Mouse (Mus musculus) heart, postnatal 0 days (tissue): ENCODE measurements around the gene Adgrl1. TPM values are rescaled to one million over a fixed set of nuclear protein-coding genes. Genes with fewer than 3 reads are reported as not detected.

Source experiments
- ATAC-seq: fragments of 200-750 bp; cut with Nextera tagmentation; 2 replicates; pipeline ENCODE4 v1.8.0; 2017; ENCODE audit warnings: low read depth, moderate number of reproducible peaks, moderate library complexity; ENCODE audit not compliant: insufficient read depth
- DNase-seq: peaks from one replicate; pipeline ENCODE4 v3.0.0-alpha.2; 2016; ENCODE audit warnings: low spot score
- H3K27ac ChIP-seq: fragments of 300-500 bp; sonication (generic); 2 replicates; pipeline ENCODE4 v1.5.1; 2014; ENCODE audit warnings: low read depth, mild to moderate bottlenecking
- H3K27me3 ChIP-seq: fragments of 300-500 bp; sonication (generic); 2 replicates; pipeline ENCODE4 v1.6.1; 2014; ENCODE audit warnings: low read length, mixed read lengths; ENCODE audit not compliant: control insufficient read depth, insufficient read depth
- H3K36me3 ChIP-seq: fragments of 300-500 bp; sonication (generic); replicated peaks from 2 replicates; pipeline ENCODE4 v1.6.1; 2014; ENCODE audit warnings: low read length, mixed read lengths; ENCODE audit not compliant: control insufficient read depth, insufficient read depth
- H3K4me1 ChIP-seq: fragments of 300-500 bp; sonication (generic); 2 replicates; pipeline ENCODE4 v1.6.1; 2014; ENCODE audit warnings: antibody characterized with exemption; ENCODE audit not compliant: control insufficient read depth, insufficient read depth
- H3K4me2 ChIP-seq: fragments of 300-500 bp; sonication (generic); 2 replicates; pipeline ENCODE4 v1.6.1; 2014; ENCODE audit warnings: low read depth, mild to moderate bottlenecking, low read length, moderate library complexity
- H3K4me3 ChIP-seq: fragments of 300-500 bp; sonication (generic); 2 replicates; pipeline ENCODE4 v1.5.1; 2014; ENCODE audit warnings: low read depth, low read length
- H3K9ac ChIP-seq: fragments of 300-500 bp; sonication (generic); replicated peaks from 2 replicates; pipeline ENCODE4 v1.6.1; 2014; ENCODE audit warnings: low read depth, low read length, mixed read lengths
- H3K9me3 ChIP-seq: fragments of 300-500 bp; sonication (generic); replicated peaks from 2 replicates; pipeline ENCODE4 v1.6.1; 2016; ENCODE audit warnings: low read length; ENCODE audit not compliant: control insufficient read depth
- CTCF ChIP-seq: IDR thresholded peaks from 2 replicates; pipeline ENCODE4 v1.5.1; 2016; ENCODE audit warnings: antibody characterized with exemption, control low read depth, low read depth
- EP300 ChIP-seq: IDR thresholded peaks from 2 replicates; pipeline ENCODE4 v1.6.1; 2016; ENCODE audit warnings: antibody characterized with exemption, low read depth
- WGBS: fragments of 180-500 bp; shearing (Covaris S2); extraction: QIAGEN DNeasy Blood & Tissue Kit; methylation state at CpG from one replicate; pipeline ENCODE4 v1.1.7; 2014; 5-methylcytosine and 5-hydroxymethylcytosine counted together
- polyA plus RNA-seq: library from polyadenylated mRNA; unstranded; fragments of >200 nt; fragmentation: Nextera tagmentation; extraction: Ambion mirVana; gene quantifications from 2 replicates; pipeline ENCODE4 v1.2.1, GENCODE M21; 2015
- total RNA-seq: library from RNA; depleted of rRNA; stranded (reverse); fragments of >200 nt; gene quantifications from 2 replicates; pipeline ENCODE4 v1.2.3, GENCODE M21; 2014; ENCODE audit warnings: low replicate concordance

Gene Adgrl1
- total and polyA plus RNA-seq, 2 experiments from 2014 or later = 4.4 to 28.7 TPM

DNA sequence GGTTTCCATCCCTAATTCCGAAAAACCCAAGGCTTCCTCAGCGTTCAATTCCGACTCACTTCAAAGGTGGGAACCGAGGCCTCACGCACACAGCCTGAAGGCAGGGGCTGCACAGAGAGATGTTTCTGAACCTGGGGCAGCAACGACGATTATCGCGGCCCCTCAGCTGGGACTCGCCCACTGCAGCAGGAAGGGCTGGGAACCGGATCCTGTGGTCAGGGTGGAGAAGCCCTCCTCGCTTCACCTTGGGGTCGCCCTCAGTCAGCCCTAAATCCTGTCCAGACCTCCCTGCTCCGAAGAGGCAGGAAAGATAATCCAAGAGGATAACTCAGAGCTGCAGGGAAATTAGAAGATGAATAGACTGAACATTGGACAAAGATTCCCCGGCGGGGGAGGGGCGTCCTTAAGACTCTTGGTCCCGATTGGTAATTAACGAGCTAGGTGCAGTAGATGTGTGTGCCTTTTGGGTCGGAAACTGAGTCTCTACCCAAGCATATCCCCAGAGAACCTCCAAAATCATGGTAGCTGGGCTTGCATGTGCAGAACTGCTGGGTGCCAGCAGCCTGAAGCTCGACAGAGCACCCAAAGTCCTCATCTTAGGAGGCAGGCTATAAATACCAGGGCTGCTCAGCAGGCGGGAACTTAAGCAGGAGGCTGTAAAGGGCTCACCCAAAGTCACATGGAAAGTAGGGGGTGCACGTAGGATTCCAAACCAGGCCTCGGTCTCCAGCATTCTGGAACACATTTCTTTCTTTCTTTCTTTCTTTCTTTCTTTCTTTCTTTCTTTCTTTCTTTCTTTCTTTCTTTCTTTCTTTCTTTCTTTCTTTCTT, 37.3 kb upstream of the Adgrl1 start:
- H3K9ac ChIP-seq = no peak overlapping the region

DNA sequence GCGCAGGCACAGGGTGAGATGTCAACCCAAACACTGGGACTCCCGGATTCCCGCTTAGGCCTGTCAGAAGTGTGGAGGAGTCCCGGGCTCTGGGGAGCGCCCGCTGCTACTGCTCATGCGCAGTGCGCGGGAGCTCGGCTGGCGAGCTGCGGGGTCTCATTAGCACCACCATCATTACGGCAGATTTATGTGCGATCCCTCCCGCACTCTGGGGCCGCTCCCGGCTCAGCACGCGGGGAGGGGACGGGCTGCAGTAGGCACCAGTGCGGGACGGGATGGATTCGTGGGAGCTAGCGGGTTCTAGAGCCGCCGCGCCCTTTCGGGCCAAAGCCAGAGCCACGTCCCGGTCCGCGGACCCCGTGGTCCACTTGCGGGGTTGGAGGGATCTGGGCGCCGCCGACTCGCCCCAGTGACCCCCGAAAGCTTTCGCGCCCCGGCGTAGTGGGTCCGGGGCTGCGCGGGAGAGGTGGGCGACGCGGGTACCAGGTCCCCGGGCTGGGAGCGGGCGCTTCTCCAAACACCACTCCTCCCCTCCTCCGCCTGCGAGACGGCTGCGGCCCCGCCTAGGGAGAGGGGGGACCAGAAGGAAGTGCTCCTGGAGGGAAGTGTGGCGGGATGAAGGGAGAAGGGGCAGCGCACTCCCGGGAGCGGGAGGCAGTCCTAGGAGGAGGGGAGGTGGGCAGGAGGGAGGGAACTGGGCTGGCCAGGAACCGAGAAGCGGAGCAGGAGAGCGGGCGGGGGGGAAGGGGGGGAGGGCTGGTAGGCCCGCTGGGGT, 24.8 kb upstream of the Adgrl1 start:
- Histone ChIP-seq H3K36me3 (no peaks in the 10 kb centered on the region), H3K9me3 (no peaks in the 10 kb centered on the region), H3K4me1 (peaks cover 4% of the 10 kb centered on the region; the same call in 1 of the 2 replicates), H3K9ac (peak overlapping the region; percentile 50), H3K4me3 (peak overlapping the region; percentile 72), H3K4me2 (peak overlapping the region; percentile 96), H3K27ac (no peak overlapping the region; the same call in 1 of the 2 replicates), H3K27me3 (peaks cover 22% of the 10 kb centered on the region)
- TF ChIP-seq EP300 (no peak), CTCF (no peak)
- ATAC-seq = peak; percentile 79
- WGBS = under 1% methylated on average over 57 of the region's 66 CpGs
- peak; percentile 31 for DNase-seq

More for the DNA sequence above, 37.3 kb upstream of the Adgrl1 start:
- H3K4me2 ChIP-seq = peak overlapping the region; percentile 50
- peak overlapping the region; percentile 14 for H3K4me3 ChIP-seq
- 0 out of 2 replicates have a peak, but pooled peaks cover 6% of the 10 kb centered on the region for H3K4me1 ChIP-seq
- WGBS = 8% methylated on average over 24 of the region's 24 CpGs
- no peaks in the 10 kb centered on the region for H3K36me3 ChIP-seq
- no peaks in the 10 kb centered on the region for H3K27me3 ChIP-seq
- ATAC-seq (0 out of 2 replicates have a peak, but pooled peaks have one; percentile 60), DNase-seq (peak; percentile 41)
- H3K9me3 ChIP-seq = no peaks in the 10 kb centered on the region
- TF ChIP-seq CTCF = no peak
- no peak for TF ChIP-seq EP300
- no peak overlapping the region for H3K27ac ChIP-seq

DNA sequence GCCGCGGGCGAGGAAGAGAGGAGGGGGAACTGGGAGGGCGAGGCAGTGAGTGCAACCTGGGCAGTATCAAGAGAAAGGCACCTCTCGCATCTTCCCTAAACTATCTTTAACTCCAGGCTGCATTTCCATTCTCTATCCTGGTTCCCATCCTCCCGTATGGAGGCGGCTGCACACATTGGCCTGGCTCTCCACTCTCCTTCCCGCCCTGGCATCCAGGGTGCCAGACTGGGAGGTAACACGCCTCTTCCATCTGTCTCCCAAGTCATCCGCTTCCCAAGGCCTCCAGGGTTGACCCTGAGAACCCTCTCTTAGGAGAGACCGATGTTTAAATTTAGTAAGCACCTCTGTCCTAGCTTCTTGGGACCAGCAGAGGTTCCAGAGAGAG, 24.3 kb upstream of the Adgrl1 start:
- H3K9me3 ChIP-seq = no peaks in the 10 kb centered on the region
- TF ChIP-seq EP300 (no peak), CTCF (no peak)
- peaks cover 22% of the 10 kb centered on the region for H3K27me3 ChIP-seq
- peaks cover 4% of the 10 kb centered on the region; the same call in 1 of the 2 replicates for H3K4me1 ChIP-seq
- H3K9ac ChIP-seq = peak overlapping the region; percentile 50; the same call in 1 of the 2 replicates
- H3K4me2 ChIP-seq = peak overlapping the region; percentile 96
- peak overlapping the region; percentile 72 for H3K4me3 ChIP-seq
- H3K27ac ChIP-seq = no peak overlapping the region
- no peaks in the 10 kb centered on the region for H3K36me3 ChIP-seq
- WGBS = 2% methylated on average over 10 of the region's 11 CpGs
- no peak for DNase-seq
- ATAC-seq = no peak

DNA sequence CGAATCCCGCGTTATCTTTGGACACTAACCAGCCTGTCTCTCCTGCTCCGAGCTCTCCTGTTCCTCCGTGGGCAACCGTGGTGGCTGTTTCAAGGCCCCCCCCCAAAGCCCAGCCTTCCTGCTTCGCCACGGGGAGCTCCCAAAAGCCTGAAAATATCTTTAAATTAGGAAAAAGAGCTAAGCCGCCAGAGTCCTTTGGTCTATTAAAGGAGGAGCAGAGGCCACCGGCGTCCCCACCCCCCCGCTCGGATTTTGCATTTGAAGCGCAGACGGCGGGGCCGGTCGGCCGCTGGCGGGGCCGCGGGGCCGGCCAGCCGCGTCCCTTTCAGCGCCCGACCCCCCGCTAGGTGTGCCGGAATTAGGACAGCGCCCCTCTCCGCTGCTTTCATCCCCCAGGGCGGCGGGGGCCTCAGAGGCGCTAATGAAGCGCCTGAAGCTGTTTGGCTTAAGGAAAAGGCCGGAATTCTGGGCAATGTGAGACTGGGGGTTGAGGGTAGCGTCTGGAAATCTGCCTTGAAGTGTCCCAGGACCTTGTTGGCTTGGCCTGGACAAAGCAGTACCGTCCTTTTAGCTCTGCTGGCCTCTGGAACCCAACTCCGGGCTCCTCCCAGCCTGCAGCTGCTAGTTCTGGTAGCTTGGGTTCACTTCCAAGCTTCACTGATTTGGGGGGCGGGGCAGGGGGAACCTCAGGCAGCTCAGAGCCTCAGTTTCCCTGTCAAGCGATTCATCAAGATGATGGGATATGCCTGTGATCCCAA, 23.6 kb upstream of the Adgrl1 start:
- H3K4me3 ChIP-seq = peak overlapping the region; percentile 72
- no peak overlapping the region for H3K9ac ChIP-seq
- no peak for DNase-seq
- H3K4me2 ChIP-seq = peak overlapping the region; percentile 96
- no peak overlapping the region for H3K27ac ChIP-seq
- H3K36me3 ChIP-seq = no peaks in the 10 kb centered on the region
- ATAC-seq = no peak
- WGBS = 2% methylated on average over 41 of the region's 41 CpGs
- no peaks in the 10 kb centered on the region for H3K9me3 ChIP-seq
- TF ChIP-seq EP300 (no peak), CTCF (no peak)
- H3K4me1 ChIP-seq = peaks cover 4% of the 10 kb centered on the region; the same call in 1 of the 2 replicates
- peaks cover 22% of the 10 kb centered on the region for H3K27me3 ChIP-seq

DNA sequence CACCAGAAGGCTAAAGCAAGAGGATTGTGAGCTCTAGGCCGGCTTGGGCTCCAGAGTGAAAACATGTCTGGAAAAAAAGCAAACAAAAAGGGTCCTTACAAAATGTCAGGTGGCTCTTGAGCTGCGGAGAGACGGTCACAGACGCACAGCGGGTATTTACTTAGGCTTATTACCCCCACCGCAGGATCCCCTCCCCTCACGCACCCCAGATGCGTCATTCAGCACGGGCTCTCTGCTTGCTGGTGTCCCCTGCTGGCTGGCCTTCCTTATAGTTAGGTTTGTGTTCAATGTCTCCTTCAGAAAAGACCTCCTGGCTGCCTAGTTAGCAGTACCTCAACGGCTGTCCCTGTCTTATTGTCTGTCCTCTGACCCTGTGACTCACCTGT, 23.1 kb upstream of the Adgrl1 start:
- H3K27me3 ChIP-seq = peaks cover 22% of the 10 kb centered on the region
- peaks cover 4% of the 10 kb centered on the region; the same call in 1 of the 2 replicates for H3K4me1 ChIP-seq
- no peak overlapping the region for H3K27ac ChIP-seq
- TF ChIP-seq CTCF (peak; percentile 39), EP300 (no peak)
- H3K4me3 ChIP-seq = no peak overlapping the region
- H3K9me3 ChIP-seq = no peaks in the 10 kb centered on the region
- no peaks in the 10 kb centered on the region for H3K36me3 ChIP-seq
- no peak overlapping the region for H3K9ac ChIP-seq
- peak overlapping the region; percentile 96 for H3K4me2 ChIP-seq
- DNase-seq = no peak
- 13% methylated on average over 10 of the region's 10 CpGs for WGBS
- ATAC-seq = no peak
